Mouse (Mus musculus) C2C12 (cell line): ENCODE data around the gene Prkar2b. TPM values are rescaled to one million over a fixed set of nuclear protein-coding genes. Genes with fewer than 3 reads are reported as not detected.

Source experiments
- H3K27me3 ChIP-seq: one replicate; pipeline ENCODE4 v1.6.1; 2011; ENCODE audit not compliant: control insufficient read depth, insufficient read depth, insufficient read length
- H3K36me3 ChIP-seq: one replicate; pipeline ENCODE4 v1.6.1; 2011; ENCODE audit not compliant: control insufficient read depth, insufficient read depth
- H3K4me3 ChIP-seq: one replicate; pipeline ENCODE4 v1.5.1; 2011; ENCODE audit warnings: mild to moderate bottlenecking, control low read depth; ENCODE audit not compliant: poor library complexity, insufficient read depth, severe bottlenecking
- H3K79me2 ChIP-seq: one replicate; pipeline ENCODE4 v1.6.1; 2011; ENCODE audit not compliant: control insufficient read depth, insufficient read depth
- H3K79me3 ChIP-seq: one replicate; pipeline ENCODE4 v1.6.1; 2011; ENCODE audit warnings: low read depth, control low read depth
- H3ac ChIP-seq: one replicate; pipeline ENCODE3; 2011; ENCODE audit warnings: low read depth; ENCODE audit not compliant: control insufficient read depth, insufficient read length
- CEBPB ChIP-seq: IDR thresholded peaks from one replicate; pipeline ENCODE4 v1.6.1; 2011; ENCODE audit warnings: low read depth, mild to moderate bottlenecking, control low read depth, moderate library complexity
- CTCF ChIP-seq: IDR thresholded peaks from one replicate; pipeline ENCODE4 v1.5.1; 2011; ENCODE audit not compliant: control insufficient read depth, insufficient read depth, insufficient read length
- FOSL1 ChIP-seq: IDR thresholded peaks from one replicate; pipeline ENCODE4 v1.8.0; 2011; ENCODE audit warnings: mild to moderate bottlenecking, low read length; ENCODE audit not compliant: poor library complexity, insufficient read depth, severe bottlenecking
- MAX ChIP-seq: IDR thresholded peaks from one replicate; pipeline ENCODE4 v1.6.1; 2011; ENCODE audit warnings: mild to moderate bottlenecking, control low read depth
- MYOD1 ChIP-seq: IDR thresholded peaks from one replicate; pipeline ENCODE4 v1.6.1; 2011; ENCODE audit warnings: low read depth; ENCODE audit not compliant: control insufficient read depth, insufficient read length
- MYOG ChIP-seq: IDR thresholded peaks from one replicate; pipeline ENCODE4 v1.6.1; 2011; ENCODE audit not compliant: control insufficient read depth, insufficient read length; ENCODE audit errors: extremely low read depth
- USF1 ChIP-seq: IDR thresholded peaks from one replicate; pipeline ENCODE4 v1.6.1; 2011; ENCODE audit warnings: low read depth, mild to moderate bottlenecking, control low read depth, moderate library complexity
- polyA plus RNA-seq: library from polyadenylated mRNA; unstranded; fragments of >200 nt; fragmentation: generic; extraction: Trizol; gene quantifications from one replicate; pipeline ENCODE4 v1.2.1, GENCODE M21; 2012; ENCODE audit warnings: missing spikeins

The Prkar2b gene
- polyA plus RNA-seq, 1 experiment = 33.1 TPM

DNA sequence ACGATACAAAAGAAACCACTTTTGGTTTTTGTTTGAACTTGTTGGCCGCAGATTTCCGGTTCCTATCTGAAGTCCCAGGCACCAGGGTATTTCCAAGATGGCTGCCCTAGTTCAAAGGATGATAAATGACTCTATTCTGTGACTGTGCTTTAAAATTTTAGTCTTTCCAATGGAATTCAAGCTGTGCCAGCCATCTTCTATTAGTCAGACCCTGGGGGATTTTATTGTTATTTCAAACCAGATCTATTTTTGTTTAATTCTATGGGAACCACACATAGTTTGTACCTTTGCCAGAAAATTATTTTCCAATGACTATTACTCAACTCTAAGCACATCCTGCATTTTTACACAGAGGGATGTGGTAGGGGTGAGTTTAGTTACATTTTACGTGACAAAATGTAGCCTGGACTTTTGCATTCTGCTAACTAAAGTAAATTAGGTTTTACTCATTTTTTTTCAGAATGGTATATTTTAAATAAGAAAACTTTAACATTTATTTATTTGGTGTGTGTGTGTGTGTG, 38.6 kb upstream of the Prkar2b start:
- Histone ChIP-seq H3ac (no peak overlapping the region), H3K36me3 (no peaks in the 10 kb centered on the region), H3K79me3 (no peaks in the 10 kb centered on the region), H3K79me2 (no peaks in the 10 kb centered on the region), H3K27me3 (no peaks in the 10 kb centered on the region), H3K4me3 (no peak overlapping the region)
- no peak for TF ChIP-seq CTCF
- no peak for TF ChIP-seq USF1
- no peak for TF ChIP-seq MYOG
- TF ChIP-seq CEBPB = peak; percentile 87
- TF ChIP-seq FOSL1 = peak; percentile 28

DNA sequence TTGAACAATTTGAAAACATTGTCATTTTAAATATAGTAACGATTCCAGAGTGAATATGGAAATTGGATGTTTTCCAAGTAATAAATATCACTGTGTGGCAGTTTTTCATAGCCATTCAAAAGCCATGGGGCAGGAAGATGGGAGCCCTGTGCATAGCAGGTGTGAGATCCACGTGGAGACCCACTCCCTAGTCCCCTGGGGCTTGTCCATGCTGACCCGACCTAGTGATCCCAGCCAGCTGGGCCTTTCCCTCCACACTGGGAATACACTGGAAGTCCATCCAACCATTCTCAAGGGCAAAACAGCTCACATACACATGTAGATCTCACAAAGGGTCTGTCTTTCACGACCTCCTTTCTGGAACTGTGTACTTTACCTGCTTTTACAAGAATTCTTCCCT, 37.5 kb upstream of the Prkar2b start:
- TF ChIP-seq MYOD1 (no peak), FOSL1 (no peak), CEBPB (no peak), MAX (no peak), USF1 (no peak), CTCF (no peak), MYOG (no peak)
- Histone ChIP-seq H3K79me2 (no peaks in the 10 kb centered on the region), H3ac (no peak overlapping the region), H3K36me3 (no peaks in the 10 kb centered on the region), H3K27me3 (no peaks in the 10 kb centered on the region), H3K79me3 (no peaks in the 10 kb centered on the region), H3K4me3 (no peak overlapping the region)

DNA sequence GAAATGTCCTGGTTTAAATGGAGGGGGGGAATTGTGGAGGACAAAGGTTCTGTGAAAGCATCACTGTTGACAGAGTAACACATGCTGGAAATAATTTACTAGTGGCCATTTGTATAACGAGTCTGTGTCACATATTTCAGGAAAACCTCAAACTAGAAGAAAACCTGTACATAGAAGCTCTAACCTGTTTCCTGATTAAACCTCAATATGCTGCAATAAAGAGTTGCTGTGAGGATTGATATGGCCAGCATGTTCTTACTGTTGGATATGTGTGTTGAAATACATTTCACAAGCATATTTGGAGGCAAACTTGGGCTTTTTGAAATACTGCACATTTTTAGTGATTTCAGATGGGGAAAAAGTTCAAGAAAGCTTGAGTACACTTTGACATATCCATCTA, 36.0 kb upstream of the Prkar2b start:
- H3K79me2 ChIP-seq = no peaks in the 10 kb centered on the region
- no peak for TF ChIP-seq MAX
- H3K79me3 ChIP-seq = no peaks in the 10 kb centered on the region
- H3K36me3 ChIP-seq = no peaks in the 10 kb centered on the region
- H3K4me3 ChIP-seq = no peak overlapping the region
- no peaks in the 10 kb centered on the region for H3K27me3 ChIP-seq
- no peak overlapping the region for H3ac ChIP-seq

DNA sequence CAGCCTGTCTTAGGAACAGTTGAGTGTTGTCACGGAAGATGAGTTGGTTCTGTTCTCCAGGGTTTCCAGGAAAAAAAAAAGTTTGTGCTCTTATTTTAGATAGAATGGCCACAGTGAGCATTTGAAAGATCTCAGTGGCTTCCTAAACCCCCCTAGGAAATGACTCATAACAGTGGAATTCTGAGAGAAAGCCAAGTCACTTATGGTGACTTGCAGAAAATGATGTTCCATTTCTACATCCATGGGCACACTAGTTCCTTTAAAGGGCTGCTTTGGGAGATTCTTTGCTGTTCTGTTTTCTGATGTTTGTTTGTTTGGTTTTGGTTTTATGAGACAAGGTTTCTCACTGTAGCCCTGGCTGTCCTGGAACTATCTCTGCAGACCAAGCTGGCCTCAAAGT, 34.1 kb upstream of the Prkar2b start:
- Histone ChIP-seq H3K79me2 (no peaks in the 10 kb centered on the region), H3K27me3 (no peaks in the 10 kb centered on the region), H3ac (peak overlapping the region; percentile 12), H3K36me3 (no peaks in the 10 kb centered on the region), H3K4me3 (no peak overlapping the region), H3K79me3 (no peaks in the 10 kb centered on the region)
- TF ChIP-seq MYOG = no peak
- TF ChIP-seq FOSL1 = no peak
- TF ChIP-seq MYOD1 = no peak
- no peak for TF ChIP-seq CEBPB
- no peak for TF ChIP-seq USF1
- no peak for TF ChIP-seq MAX
- no peak for TF ChIP-seq CTCF

DNA sequence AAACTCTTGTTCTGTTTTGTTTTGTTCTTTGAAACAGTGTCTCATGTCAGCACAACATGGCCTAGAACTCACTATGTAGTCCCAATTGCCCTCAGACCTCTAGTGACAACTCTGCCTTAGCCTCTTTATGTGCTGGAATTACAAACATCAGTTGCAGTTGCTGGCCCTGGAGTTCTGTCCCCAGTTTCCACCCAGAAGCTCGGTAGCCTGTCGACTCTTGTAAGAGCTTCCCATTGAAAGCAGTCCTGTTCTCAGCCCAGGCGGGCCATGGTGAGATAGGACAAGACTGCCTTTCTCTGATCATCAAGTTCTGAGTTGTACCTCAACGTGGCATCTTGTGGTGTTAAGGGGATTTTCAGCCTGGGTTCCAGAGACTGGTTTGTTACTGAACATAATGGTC, 31.4 kb upstream of the Prkar2b start:
- no peaks in the 10 kb centered on the region for H3K27me3 ChIP-seq
- H3K79me3 ChIP-seq = no peaks in the 10 kb centered on the region
- H3K36me3 ChIP-seq = no peaks in the 10 kb centered on the region
- no peaks in the 10 kb centered on the region for H3K79me2 ChIP-seq
- TF ChIP-seq CTCF (no peak), CEBPB (no peak), USF1 (no peak), MYOD1 (no peak), MYOG (no peak), MAX (no peak), FOSL1 (no peak)
- H3ac ChIP-seq = no peak overlapping the region
- no peak overlapping the region for H3K4me3 ChIP-seq

DNA sequence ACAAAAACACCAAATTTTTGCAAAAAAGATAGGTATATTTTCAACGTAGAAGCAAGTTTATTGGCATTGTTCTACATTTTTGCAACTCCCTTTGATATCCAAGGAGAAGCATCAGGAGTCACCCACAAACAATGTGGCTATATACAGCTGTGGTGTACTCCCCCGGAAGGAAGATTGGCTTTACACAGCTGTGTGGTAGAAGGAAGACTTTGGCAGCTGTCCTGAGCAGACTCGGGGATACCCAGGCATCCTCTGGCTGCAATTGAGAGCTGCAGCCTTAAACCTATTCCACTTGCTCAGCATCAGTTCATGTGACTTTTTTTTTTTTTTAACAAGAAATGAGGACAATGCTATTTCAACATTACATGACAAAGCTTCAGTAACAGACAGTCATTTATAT, 27.5 kb upstream of the Prkar2b start:
- Histone ChIP-seq H3K4me3 (no peak overlapping the region), H3K79me3 (no peaks in the 10 kb centered on the region), H3K79me2 (no peaks in the 10 kb centered on the region), H3K36me3 (no peaks in the 10 kb centered on the region), H3ac (no peak overlapping the region), H3K27me3 (no peaks in the 10 kb centered on the region)
- TF ChIP-seq CEBPB = no peak
- TF ChIP-seq MAX = no peak
- no peak for TF ChIP-seq CTCF
- no peak for TF ChIP-seq FOSL1
- TF ChIP-seq MYOG = no peak
- TF ChIP-seq USF1 = no peak
- TF ChIP-seq MYOD1 = no peak
